Mouse (Mus musculus) E14TG2a.4 (cell line): ENCODE results near the gene Runx2.

Source experiments
- H3K27me3 ChIP-seq: 2 replicates; pipeline ENCODE4 v1.6.1; 2014; ENCODE audit warnings: low read length, control low read depth; ENCODE audit not compliant: insufficient read depth
- H3K36me3 ChIP-seq: 2 replicates; pipeline ENCODE4 v1.6.1; 2014; ENCODE audit warnings: low read length, control low read depth; ENCODE audit not compliant: insufficient read depth
- H3K4me1 ChIP-seq: replicated peaks from 2 replicates; pipeline ENCODE4 v1.6.1; 2014; ENCODE audit warnings: low read depth, low read length, control low read depth
- H3K4me3 ChIP-seq: replicated peaks from 2 replicates; pipeline ENCODE4 v1.5.1; 2014; ENCODE audit warnings: mild to moderate bottlenecking, low read length
- H3K9me3 ChIP-seq: 2 replicates; pipeline ENCODE4 v1.6.1; 2014; ENCODE audit warnings: low read length, control low read depth
- CTCF ChIP-seq: conservative IDR thresholded peaks from 2 replicates; pipeline ENCODE4 v1.5.1; 2014; ENCODE audit warnings: low read length
- NANOG ChIP-seq: IDR thresholded peaks from 2 replicates; pipeline ENCODE4 v1.6.1; 2014; ENCODE audit warnings: borderline replicate concordance, low read length, mixed read lengths
- POU5F1 ChIP-seq: IDR thresholded peaks from 2 replicates; pipeline ENCODE4 v1.6.1; 2014; ENCODE audit warnings: low read length, borderline replicate concordance

The Runx2 gene

GRCm38 (mm10) chr17:44588020-44588419, 226.6 kb downstream of the Runx2 start:
- Histone ChIP-seq H3K27me3 (0 out of 2 replicates have a peak, but pooled peaks cover 6% of the 10 kb centered on the region), H3K4me1 (peaks cover 6% of the 10 kb centered on the region; the same call in 1 of the 2 replicates), H3K9me3 (no peaks in the 10 kb centered on the region), H3K4me3 (no peak overlapping the region), H3K36me3 (no peaks in the 10 kb centered on the region)
- TF ChIP-seq NANOG (no peak), CTCF (no peak), POU5F1 (no peak)

- no peak for TF ChIP-seq POU5F1
- TF ChIP-seq NANOG: no peak
- TF ChIP-seq CTCF: no peak
- 0 out of 2 replicates have a peak, but pooled peaks cover 6% of the 10 kb centered on the region for H3K27me3 ChIP-seq
- peaks cover 5% of the 10 kb centered on the region; the same call in 1 of the 2 replicates for H3K4me1 ChIP-seq
- H3K4me3 ChIP-seq: no peak overlapping the region
- H3K9me3 ChIP-seq: no peaks in the 10 kb centered on the region
- H3K36me3 ChIP-seq: no peaks in the 10 kb centered on the region
Measured at GRCm38 (mm10) chr17:44586196-44586595, 228.4 kb downstream of the Runx2 start.

- no peaks in the 10 kb centered on the region for H3K36me3 ChIP-seq
- TF ChIP-seq CTCF (no peak), POU5F1 (no peak), NANOG (no peak)
- H3K9me3 ChIP-seq: no peaks in the 10 kb centered on the region
- no peak overlapping the region for H3K4me3 ChIP-seq
- 0 out of 2 replicates have a peak, but pooled peaks cover 3% of the 10 kb centered on the region for H3K4me1 ChIP-seq
- 0 out of 2 replicates have a peak, but pooled peaks cover 6% of the 10 kb centered on the region for H3K27me3 ChIP-seq
Measured at GRCm38 (mm10) chr17:44584781-44585180, 229.8 kb downstream of the Runx2 start.

DNA sequence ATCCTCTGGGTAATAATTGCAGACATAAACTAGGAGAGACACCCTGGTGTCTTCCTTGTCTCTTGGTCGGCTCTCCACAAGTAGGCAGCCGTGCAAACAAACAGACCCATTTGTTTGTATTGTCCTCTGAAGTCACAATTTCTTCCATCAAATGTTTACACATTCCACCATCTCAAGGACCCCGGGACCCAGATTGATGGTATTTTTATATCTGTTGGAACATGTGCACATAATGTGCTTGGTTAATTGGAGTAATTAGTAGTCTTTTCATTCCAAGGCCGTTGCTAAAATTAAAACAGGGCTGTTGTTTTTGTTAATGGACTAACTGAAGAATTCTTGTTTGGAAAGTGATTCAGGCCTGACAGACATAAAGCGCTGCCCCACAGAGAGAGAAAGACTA, 236.8 kb downstream of the Runx2 start:
- H3K9me3 ChIP-seq: no peaks in the 10 kb centered on the region
- H3K4me3 ChIP-seq: no peak overlapping the region
- TF ChIP-seq NANOG (no peak), POU5F1 (no peak), CTCF (no peak)
- no peaks in the 10 kb centered on the region for H3K36me3 ChIP-seq
- no peaks in the 10 kb centered on the region for H3K4me1 ChIP-seq
- H3K27me3 ChIP-seq: no peaks in the 10 kb centered on the region

DNA sequence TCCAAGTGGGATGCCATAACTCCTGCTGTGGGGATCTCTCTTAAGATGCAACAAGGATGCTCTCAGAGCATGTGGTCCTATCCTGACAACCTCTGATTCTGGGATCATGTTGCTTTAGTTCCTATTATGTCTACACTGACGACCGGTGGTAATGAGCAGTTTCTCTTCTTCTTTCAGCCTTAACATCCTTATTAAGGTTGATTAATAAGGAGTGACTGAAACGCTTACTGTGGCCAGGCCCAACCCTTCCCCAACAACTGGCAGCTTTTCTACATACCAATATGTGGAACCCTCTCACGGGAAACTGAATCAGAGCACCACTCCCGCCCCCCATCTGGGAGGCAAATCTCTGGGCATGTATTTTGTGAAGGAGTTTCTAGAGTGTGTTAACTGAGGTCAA, 243.7 kb downstream of the Runx2 start:
- TF ChIP-seq NANOG: no peak
- no peak for TF ChIP-seq CTCF
- TF ChIP-seq POU5F1: no peak
- Histone ChIP-seq H3K4me3 (no peak overlapping the region), H3K27me3 (0 out of 2 replicates have a peak, but pooled peaks cover 2% of the 10 kb centered on the region), H3K36me3 (no peaks in the 10 kb centered on the region), H3K9me3 (no peaks in the 10 kb centered on the region), H3K4me1 (no peaks in the 10 kb centered on the region)

GRCm38 (mm10) chr17:44569020-44569621, 245.5 kb downstream of the Runx2 start:
- Histone ChIP-seq H3K27me3 (peaks cover 2% of the 10 kb centered on the region; the same call in 1 of the 2 replicates), H3K9me3 (no peaks in the 10 kb centered on the region), H3K4me3 (no peak overlapping the region), H3K4me1 (no peaks in the 10 kb centered on the region), H3K36me3 (no peaks in the 10 kb centered on the region)
- TF ChIP-seq NANOG (no peak), POU5F1 (no peak), CTCF (no peak)

GRCm38 (mm10) chr17:44566992-44567391, 247.6 kb downstream of the Runx2 start:
- no peak overlapping the region for H3K4me3 ChIP-seq
- H3K9me3 ChIP-seq: no peaks in the 10 kb centered on the region
- peaks cover 17% of the 10 kb centered on the region for H3K27me3 ChIP-seq
- TF ChIP-seq CTCF: no peak
- no peak for TF ChIP-seq POU5F1
- no peak for TF ChIP-seq NANOG
- no peaks in the 10 kb centered on the region for H3K4me1 ChIP-seq
- no peaks in the 10 kb centered on the region for H3K36me3 ChIP-seq

DNA sequence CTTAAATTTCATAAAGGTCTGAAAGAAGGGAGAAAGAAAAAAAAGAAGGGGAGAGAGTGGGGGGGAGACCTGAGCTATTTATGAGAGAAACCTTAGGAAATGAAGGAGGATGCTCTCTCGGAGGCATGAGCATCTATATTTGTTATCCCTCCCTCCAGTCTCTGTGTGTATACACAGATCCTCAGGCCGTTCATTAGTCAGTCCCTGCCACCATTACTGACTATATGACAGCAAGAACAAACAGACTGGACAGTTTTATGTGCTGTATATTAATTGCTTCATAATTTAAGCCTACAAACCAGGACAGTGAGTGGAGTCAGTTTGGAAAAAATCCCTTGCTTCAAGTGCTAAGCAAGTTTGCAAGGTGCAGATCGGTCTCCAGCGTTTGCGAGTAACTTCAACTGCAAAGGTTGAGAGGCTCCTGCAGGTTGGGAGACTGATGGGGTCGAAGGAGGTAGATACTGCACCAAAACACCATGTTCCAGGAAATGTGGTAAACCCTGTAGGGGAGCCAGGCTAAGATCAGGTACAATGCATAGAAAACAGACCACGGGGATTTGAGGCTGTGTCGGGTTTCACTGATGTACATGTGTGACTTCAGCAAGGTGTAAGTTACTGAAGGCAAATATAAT, 248.6 kb downstream of the Runx2 start:
- TF ChIP-seq NANOG (no peak), CTCF (no peak), POU5F1 (no peak)
- H3K4me1 ChIP-seq: no peaks in the 10 kb centered on the region
- H3K27me3 ChIP-seq: peaks cover 18% of the 10 kb centered on the region
- no peaks in the 10 kb centered on the region for H3K36me3 ChIP-seq
- no peak overlapping the region for H3K4me3 ChIP-seq
- H3K9me3 ChIP-seq: no peaks in the 10 kb centered on the region
